Mouse (Mus musculus) small intestine, adult 2 months (tissue): ENCODE results near the gene Clec4e. TPM values are rescaled to one million over a fixed set of nuclear protein-coding genes. Genes with fewer than 3 reads are reported as not detected.
"Not testable (repeated sequence)": the region's sequence is repeated elsewhere in the genome, so short reads cannot be mapped to it uniquely, and the experiment has no call there.

Experiments
- H3K27ac ChIP-seq: fragments of 200-500 bp; 2 replicates; pipeline ENCODE4 v1.5.1; 2012; ENCODE audit warnings: low read depth, low read length, control low read depth, inconsistent platforms; ENCODE audit not compliant: insufficient read depth
- H3K27me3 ChIP-seq: fragments of 200-500 bp; 2 replicates; pipeline ENCODE4 v1.6.1; 2012; ENCODE audit warnings: mild to moderate bottlenecking, moderate library complexity, low read length, inconsistent platforms; ENCODE audit not compliant: control insufficient read depth, insufficient read depth
- H3K36me3 ChIP-seq: fragments of 200-500 bp; 2 replicates; pipeline ENCODE4 v1.6.1; 2012; ENCODE audit warnings: mild to moderate bottlenecking, low read length, control low read depth, inconsistent platforms; ENCODE audit not compliant: control insufficient read depth, insufficient read depth
- H3K4me1 ChIP-seq: fragments of 200-500 bp; 2 replicates; pipeline ENCODE4 v1.6.1; 2012; ENCODE audit warnings: low read length, inconsistent platforms, mixed read lengths; ENCODE audit not compliant: control insufficient read depth, insufficient read depth, insufficient read length
- H3K4me3 ChIP-seq: fragments of 200-500 bp; 2 replicates; pipeline ENCODE4 v1.5.1; 2012; ENCODE audit warnings: low read depth, mild to moderate bottlenecking, control low read depth, inconsistent platforms, low read length, moderate library complexity
- CTCF ChIP-seq: fragments of 200-500 bp; IDR thresholded peaks from 2 replicates; pipeline ENCODE4 v1.5.1; 2012; ENCODE audit warnings: low read depth, mild to moderate bottlenecking, control low read depth, inconsistent platforms, low read length, moderate library complexity, mixed read lengths; ENCODE audit not compliant: insufficient replicate concordance, insufficient read length; ENCODE audit errors: extremely low read depth
- POLR2A ChIP-seq: fragments of 200-500 bp; IDR thresholded peaks from 2 replicates; pipeline ENCODE4 v1.6.1; 2012; ENCODE audit warnings: low read depth, mild to moderate bottlenecking, control low read depth, inconsistent platforms, low read length, moderate library complexity
- WGBS: fragments of 180-500 bp; shearing (Covaris S2); methylation state at CpG from one replicate; pipeline ENCODE4 v1.1.7; 2018; 5-methylcytosine and 5-hydroxymethylcytosine counted together
- polyA plus RNA-seq: library from polyadenylated mRNA; depleted of rRNA; stranded (reverse); fragments of >200 nt; gene quantifications from 2 replicates; pipeline ENCODE4 v1.2.3, GENCODE M21; 2012; rRNA removed

The Clec4e gene
- polyA plus RNA-seq, 1 experiment: not detected

DNA sequence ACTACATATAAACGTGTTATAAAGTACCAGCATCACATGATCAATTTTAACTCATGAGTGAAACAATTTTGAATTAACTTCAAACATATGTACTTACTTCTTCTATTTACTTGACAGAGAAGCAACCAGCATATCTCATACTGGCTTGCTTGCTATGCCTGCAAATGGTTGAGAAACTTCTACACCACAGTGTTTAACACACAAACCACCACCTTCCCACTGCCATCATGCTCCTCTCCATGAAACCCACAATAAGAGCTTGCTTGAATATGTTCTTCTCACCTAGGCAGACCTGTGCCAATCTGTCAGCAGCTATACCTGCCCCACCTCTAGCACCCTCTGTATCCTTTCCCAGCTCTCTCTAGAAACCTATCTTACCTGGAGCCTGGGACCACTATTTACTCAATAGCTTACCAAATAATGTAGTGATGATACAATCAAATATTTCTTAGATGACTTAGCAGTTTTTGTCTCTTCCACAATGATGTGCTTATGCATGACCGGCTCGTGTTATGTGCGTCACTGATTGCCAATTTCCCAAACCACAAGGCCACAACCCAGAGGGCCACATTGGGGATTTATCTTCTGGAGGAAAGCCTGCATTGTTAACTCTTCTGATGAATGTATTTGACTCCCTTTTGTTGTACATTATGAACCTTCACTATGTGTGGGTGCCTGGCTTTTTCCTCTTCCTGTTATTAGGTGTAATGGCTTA, 29.6 kb downstream of the Clec4e start:
- no peak for TF ChIP-seq CTCF
- TF ChIP-seq POLR2A: no peak
- H3K4me3 ChIP-seq: no peak overlapping the region
- WGBS: 70% methylated on average over 4 of the region's 4 CpGs
- H3K36me3 ChIP-seq: no peaks in the 10 kb centered on the region
- H3K27ac ChIP-seq: no peak overlapping the region
- H3K27me3 ChIP-seq: no peaks in the 10 kb centered on the region
- H3K4me1 ChIP-seq: no peaks in the 10 kb centered on the region

DNA sequence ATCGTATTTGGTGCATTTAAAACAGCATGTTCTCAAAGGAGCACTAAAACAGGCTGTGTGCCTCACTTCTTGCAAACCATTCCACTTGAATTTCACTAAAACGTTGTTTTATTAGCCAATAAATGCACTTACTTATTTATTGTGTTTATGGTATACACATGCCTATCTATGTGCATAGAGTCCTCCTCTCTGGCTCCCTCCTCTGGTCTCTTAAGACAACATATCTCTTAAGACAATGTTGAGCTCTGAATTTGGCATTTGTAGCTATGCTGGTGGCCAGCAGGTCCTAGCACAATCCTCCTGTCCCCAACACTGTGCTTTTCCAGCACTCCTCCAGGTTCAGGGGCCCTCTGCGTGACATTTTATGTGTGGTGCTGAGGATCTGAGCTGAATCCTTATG, 30.7 kb downstream of the Clec4e start:
- Histone ChIP-seq H3K27ac (no peak overlapping the region), H3K27me3 (no peaks in the 10 kb centered on the region), H3K36me3 (no peaks in the 10 kb centered on the region), H3K4me3 (no peak overlapping the region), H3K4me1 (no peaks in the 10 kb centered on the region)
- 64% methylated on average over 3 of the region's 3 CpGs for WGBS
- TF ChIP-seq POLR2A: no peak
- TF ChIP-seq CTCF: no peak

DNA sequence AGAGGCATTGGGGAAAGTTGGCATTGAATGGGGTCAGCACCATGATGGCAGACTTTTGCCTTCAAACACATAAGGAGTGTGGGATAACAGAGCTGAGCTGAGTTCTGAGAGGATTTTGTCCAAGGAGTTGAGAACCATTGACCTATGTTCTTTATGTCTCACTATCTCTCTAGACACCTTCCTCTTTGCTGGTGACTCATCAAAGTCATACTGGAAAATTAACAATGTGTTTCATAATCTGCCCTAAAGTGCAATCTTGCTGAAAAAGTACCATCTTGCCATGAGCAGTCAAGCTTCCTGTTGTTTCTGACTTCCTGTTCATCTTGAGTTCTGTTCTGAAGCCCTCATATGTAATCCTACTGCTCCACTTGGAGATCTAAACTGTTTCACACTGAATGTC, 36.9 kb downstream of the Clec4e start:
- no peaks in the 10 kb centered on the region for H3K27me3 ChIP-seq
- TF ChIP-seq CTCF: no peak
- TF ChIP-seq POLR2A: no peak

DNA sequence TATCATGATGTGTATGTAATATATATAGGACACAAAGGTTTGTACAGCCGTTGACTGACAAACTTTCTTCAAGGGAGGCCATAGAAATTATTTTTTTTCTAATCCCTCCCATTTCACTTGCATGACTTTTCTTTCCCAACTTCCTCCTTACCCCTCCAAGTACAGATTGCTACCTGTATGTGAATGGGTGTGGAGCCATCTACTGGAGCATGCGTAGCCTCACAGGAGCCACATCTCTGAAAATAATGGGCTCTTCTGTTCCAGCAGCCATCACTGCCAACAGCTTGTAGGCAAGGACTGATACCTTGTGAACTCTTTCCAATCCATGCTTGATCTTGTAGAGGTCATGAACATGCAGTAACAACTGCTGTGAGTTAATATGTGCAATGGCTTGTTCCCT, 40.8 kb downstream of the Clec4e start:
- WGBS: 72% methylated on average over 2 of the region's 2 CpGs
- not testable (repeated sequence) for H3K36me3 ChIP-seq

More for the DNA sequence above, 36.9 kb downstream of the Clec4e start:
- H3K27ac ChIP-seq: no peak overlapping the region
- no peaks in the 10 kb centered on the region for H3K36me3 ChIP-seq
- H3K4me3 ChIP-seq: no peak overlapping the region
- no peaks in the 10 kb centered on the region for H3K4me1 ChIP-seq

DNA sequence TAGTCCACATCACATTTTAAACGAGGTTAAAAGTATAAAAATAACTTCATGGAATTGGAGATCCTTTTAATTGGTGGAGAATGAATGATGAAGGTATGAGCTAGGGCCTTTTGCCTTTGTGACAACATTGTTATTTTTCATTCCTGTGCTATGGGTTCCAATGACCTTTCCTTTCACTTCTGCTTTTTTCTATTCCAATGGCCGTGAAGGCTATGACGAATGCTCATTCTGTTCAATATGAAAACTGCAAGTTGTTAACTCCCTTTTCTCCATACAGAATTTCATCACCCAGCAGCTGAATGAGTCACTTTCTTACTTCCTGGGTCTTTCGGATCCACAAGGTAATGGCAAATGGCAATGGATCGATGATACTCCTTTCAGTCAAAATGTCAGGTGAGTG, 45.5 kb downstream of the Clec4e start:
- Histone ChIP-seq H3K27me3 (no peaks in the 10 kb centered on the region), H3K4me3 (no peak overlapping the region), H3K36me3 (no peaks in the 10 kb centered on the region), H3K27ac (no peak overlapping the region), H3K4me1 (no peaks in the 10 kb centered on the region)
- TF ChIP-seq CTCF (no peak), POLR2A (no peak)
- 77% methylated on average over 5 of the region's 5 CpGs for WGBS

More for the DNA sequence above, 40.8 kb downstream of the Clec4e start:
- H3K27me3 ChIP-seq, H3K27ac ChIP-seq, H3K4me3 ChIP-seq, H3K4me1 ChIP-seq: not testable (repeated sequence)

DNA sequence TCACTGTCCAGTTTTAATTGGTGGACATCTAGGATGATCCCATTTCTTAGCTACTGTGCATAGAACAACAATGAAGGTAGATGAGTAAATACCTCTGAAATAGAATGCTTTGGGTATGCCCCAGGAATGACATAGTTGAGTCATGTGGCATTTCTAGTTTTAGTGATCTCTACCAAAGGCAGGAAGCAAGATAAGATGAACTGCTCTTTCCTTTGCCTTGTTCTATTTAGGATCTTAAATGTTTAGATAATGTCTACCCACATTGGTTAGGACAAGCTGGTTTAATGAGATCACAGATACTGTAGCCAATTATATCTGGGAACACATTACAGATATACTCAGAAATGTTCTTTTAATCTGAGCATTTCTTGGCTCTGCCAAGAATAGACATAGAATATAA, 52.1 kb downstream of the Clec4e start:
- H3K4me1 ChIP-seq: no peaks in the 10 kb centered on the region
- H3K4me3 ChIP-seq: no peak overlapping the region
- no peaks in the 10 kb centered on the region for H3K36me3 ChIP-seq
- H3K27me3 ChIP-seq: no peaks in the 10 kb centered on the region
- no peak overlapping the region for H3K27ac ChIP-seq
- no peak for TF ChIP-seq CTCF
- no peak for TF ChIP-seq POLR2A

Other genes with a start within 250 kb of the Clec4e start
- 0.27 TPM in 1 of 2 replicates, not detected in the other for gene Clec4b1, start 239.9 kb downstream of the Clec4e start, polyA plus RNA-seq
- gene Clec4a2, start 183.4 kb downstream of the Clec4e start, polyA plus RNA-seq: 0.56 and 0.60 TPM in 2 replicates
- not detected in 2 replicates for gene Clec4b2, start 117.0 kb downstream of the Clec4e start, polyA plus RNA-seq
- 0.66 and 0.75 TPM in 2 replicates for gene Clec4n, start 60.0 kb downstream of the Clec4e start, polyA plus RNA-seq
- gene Clec4d, start 27.8 kb downstream of the Clec4e start, polyA plus RNA-seq: 0.34 TPM in 1 of 2 replicates, not detected in the other
- gene Vmn2r19, start 18.5 kb upstream of the Clec4e start, polyA plus RNA-seq: not detected in 2 replicates
- gene Vmn2r20, start 128.2 kb upstream of the Clec4e start, polyA plus RNA-seq: not detected in 2 replicates
- not detected in 2 replicates for gene Vmn2r21, start 243.5 kb upstream of the Clec4e start, polyA plus RNA-seq